Mouse (Mus musculus) myocyte (in vitro differentiated cells): ENCODE measurements at regions not wholly inside any gene's neighbourhood (a gene's known extent, or its start where the extent isn't known, plus 50 kb on each side); places are given as distances from the start of the nearest gene placed in this dataset.

Source experiments
- CEBPB ChIP-seq: IDR thresholded peaks from 2 replicates; pipeline ENCODE4 v1.6.1; 2011; ENCODE audit warnings: mild to moderate bottlenecking, moderate library complexity; ENCODE audit not compliant: poor library complexity, insufficient read depth, severe bottlenecking
- MAX ChIP-seq: IDR thresholded peaks from one replicate; pipeline ENCODE4 v1.6.1; 2011; ENCODE audit warnings: low read depth, mild to moderate bottlenecking, control low read depth
- TCF12 ChIP-seq: IDR thresholded peaks from one replicate; pipeline ENCODE4 v1.6.1; 2011; ENCODE audit warnings: mild to moderate bottlenecking, control low read depth; ENCODE audit not compliant: poor library complexity, insufficient read depth, severe bottlenecking

- TF ChIP-seq CEBPB (no peak), TCF12 (no peak), MAX (no peak)
These were observed 65.3 kb upstream of the Dlg1 start for GRCm38 (mm10) chr16:31597965-31598364.
